Mouse (Mus musculus) testis, adult 2 months (tissue): ENCODE measurements at regions not wholly inside any gene's neighbourhood (a gene's known extent, or its start where the extent isn't known, plus 50 kb on each side); places are given as distances from the start of the nearest gene placed in this dataset.

Experiments
- CTCF ChIP-seq: fragments of 200-500 bp; IDR thresholded peaks from 2 replicates; pipeline ENCODE4 v1.5.1; 2012; ENCODE audit warnings: low read depth, mild to moderate bottlenecking, inconsistent platforms, low read length, moderate library complexity; ENCODE audit not compliant: control insufficient read depth, insufficient read depth, insufficient replicate concordance
- POLR2A ChIP-seq: fragments of 200-500 bp; IDR thresholded peaks from 2 replicates; pipeline ENCODE4 v1.6.1; 2012; ENCODE audit warnings: low read depth, mild to moderate bottlenecking, inconsistent platforms, low read length, moderate library complexity; ENCODE audit not compliant: control insufficient read depth

DNA sequence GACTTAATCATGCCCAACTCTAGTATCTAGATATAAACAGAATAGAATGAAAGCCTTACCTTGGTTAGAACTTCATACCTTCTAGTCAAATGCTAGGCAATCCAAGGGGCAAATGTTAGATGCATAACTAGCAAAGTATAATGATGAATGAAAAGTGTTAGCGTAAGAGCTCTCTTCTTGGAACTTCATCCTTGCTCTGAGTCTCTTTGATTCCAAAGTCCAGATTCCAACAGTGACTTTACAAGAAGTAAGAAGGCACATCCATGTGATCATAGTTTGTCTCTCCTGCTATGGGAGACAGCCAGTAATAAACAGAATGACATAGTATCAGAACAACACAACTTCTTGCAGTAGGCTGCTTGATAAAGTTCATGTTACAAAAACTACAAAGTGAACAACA is 54.6 kb upstream of the Ift57 start:
- TF ChIP-seq CTCF (no peak), POLR2A (no peak)
